Mouse (Mus musculus): ENCODE data around the gene Ccdc187.

- TF ChIP-seq E2F4 (IDR thresholded peaks at IDR 0.05; ENCODE audit: insufficient read depth) (no peak), CEBPB (IDR thresholded peaks at IDR 0.05; ENCODE audit: insufficient read depth, poor library complexity, severe bottlenecking) (no peak), POLR2A (IDR thresholded peaks at IDR 0.05; ENCODE audit: insufficient read length, low read depth) (no peak), MAX (IDR thresholded peaks at IDR 0.05; ENCODE audit: low read depth) (no peak), POLR2AphosphoS2 (IDR thresholded peaks at IDR 0.05; ENCODE audit: insufficient read length, low read depth) (no peak), USF1 (IDR thresholded peaks at IDR 0.05; ENCODE audit: low read depth) (no peak), REST (IDR thresholded peaks at IDR 0.05; ENCODE audit: insufficient read depth, insufficient read length) (no peak), TCF3 (IDR thresholded peaks at IDR 0.05; ENCODE audit: insufficient read length, low read depth) (no peak)
Observed at GRCm38 (mm10) chr2:26304711-26305110, 10.4 kb upstream of the Ccdc187 start.
